Mouse (Mus musculus): ENCODE results near the gene Tesmin. TPM values are rescaled to one million over a fixed set of nuclear protein-coding genes. Genes with fewer than 3 reads are reported as not detected.

Gene Tesmin
- polyA plus RNA-seq, 1 experiment from 2014 or later = 0.17 TPM

DNA sequence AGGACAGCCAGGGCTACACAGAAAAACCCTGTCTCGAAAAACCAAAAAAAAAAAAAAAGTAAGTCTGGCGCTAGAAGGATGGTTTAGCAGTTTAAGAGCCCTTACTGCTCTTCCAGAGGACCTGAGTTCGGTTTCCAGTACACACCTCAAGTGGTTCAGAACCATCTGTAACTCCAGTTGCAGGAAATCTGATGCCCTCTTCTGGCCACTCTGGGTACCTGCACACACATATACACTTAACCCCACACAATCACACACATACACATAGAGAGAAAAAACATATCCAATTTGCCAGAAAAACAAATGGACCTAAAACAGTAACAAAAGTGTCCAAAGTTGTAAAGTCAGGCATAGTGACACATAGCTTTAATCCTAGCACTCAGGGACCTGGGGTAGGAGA lies 23.6 kb upstream of the Tesmin start:
- Histone ChIP-seq H3K27me3 (ENCODE audit: poor library complexity, severe bottlenecking) (no peaks in the 10 kb centered on the region), H3K4me3 (no peak overlapping the region), H3K9me3 (no peaks in the 10 kb centered on the region), H3K27ac (no peak overlapping the region), H3K36me3 (replicated peaks) (no peaks in the 10 kb centered on the region), H3K4me1 (no peaks in the 10 kb centered on the region)
- no peak for DNase-seq (ENCODE audit: extremely low spot score, low spot score)
- WGBS = 91% methylated on average over 3 of the region's 3 CpGs

DNA sequence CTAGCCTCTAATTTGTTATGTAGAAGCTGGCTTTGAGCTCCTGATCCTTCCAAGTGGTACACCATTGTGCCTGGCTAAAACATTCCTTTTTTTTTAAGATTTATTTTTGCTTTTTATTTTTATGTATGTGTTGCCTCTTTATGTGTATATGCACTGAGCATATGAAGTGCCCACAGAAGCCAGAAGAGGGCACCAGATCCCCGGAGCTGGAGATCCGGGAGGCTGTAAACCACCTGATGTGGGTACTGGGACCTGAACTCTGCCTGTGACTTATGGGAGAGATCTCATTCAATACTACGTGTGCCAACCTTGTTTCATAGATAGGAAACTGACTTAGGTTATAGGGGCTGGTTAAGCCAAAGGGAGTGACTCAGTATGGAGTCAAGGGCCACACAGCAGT lies 20.4 kb upstream of the Tesmin start:
- no peaks in the 10 kb centered on the region for H3K9me3 ChIP-seq
- no peak overlapping the region for H3K4me3 ChIP-seq
- H3K36me3 ChIP-seq (replicated peaks) = no peaks in the 10 kb centered on the region
- H3K27me3 ChIP-seq (ENCODE audit: poor library complexity, severe bottlenecking) = no peaks in the 10 kb centered on the region
- no peaks in the 10 kb centered on the region for H3K4me1 ChIP-seq
- 81% methylated on average over 3 of the region's 3 CpGs for WGBS
- no peak for DNase-seq (ENCODE audit: extremely low spot score, low spot score)
- H3K27ac ChIP-seq = no peak overlapping the region

DNA sequence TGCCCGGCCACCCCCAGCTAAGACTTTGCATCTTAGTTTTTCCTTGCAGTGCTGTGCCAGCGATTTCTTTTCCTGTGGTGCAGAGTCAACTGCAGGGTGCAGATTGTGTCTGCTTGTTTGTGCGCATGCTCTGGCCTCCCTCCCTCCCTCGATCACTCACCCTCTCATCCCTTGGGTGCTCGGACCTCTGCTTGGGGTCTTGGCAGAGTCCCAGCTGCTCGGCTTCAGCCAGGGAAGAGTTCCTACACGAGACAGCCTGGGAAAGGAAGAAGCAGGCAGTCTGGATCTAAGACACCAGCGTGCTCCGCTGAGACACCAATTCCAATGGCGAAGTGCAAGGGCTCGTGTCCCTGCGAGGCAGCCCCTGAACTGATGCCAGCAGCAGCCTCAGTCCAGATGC lies 15.3 kb upstream of the Tesmin start:
- no peak overlapping the region for H3K27ac ChIP-seq
- H3K36me3 ChIP-seq (replicated peaks) = no peaks in the 10 kb centered on the region
- no peaks in the 10 kb centered on the region for H3K4me1 ChIP-seq
- no peaks in the 10 kb centered on the region for H3K27me3 ChIP-seq (ENCODE audit: poor library complexity, severe bottlenecking)
- 78% methylated on average over 12 of the region's 12 CpGs for WGBS
- DNase-seq (ENCODE audit: extremely low spot score, low spot score) = no peak
- no peak overlapping the region for H3K4me3 ChIP-seq
- no peaks in the 10 kb centered on the region for H3K9me3 ChIP-seq

DNA sequence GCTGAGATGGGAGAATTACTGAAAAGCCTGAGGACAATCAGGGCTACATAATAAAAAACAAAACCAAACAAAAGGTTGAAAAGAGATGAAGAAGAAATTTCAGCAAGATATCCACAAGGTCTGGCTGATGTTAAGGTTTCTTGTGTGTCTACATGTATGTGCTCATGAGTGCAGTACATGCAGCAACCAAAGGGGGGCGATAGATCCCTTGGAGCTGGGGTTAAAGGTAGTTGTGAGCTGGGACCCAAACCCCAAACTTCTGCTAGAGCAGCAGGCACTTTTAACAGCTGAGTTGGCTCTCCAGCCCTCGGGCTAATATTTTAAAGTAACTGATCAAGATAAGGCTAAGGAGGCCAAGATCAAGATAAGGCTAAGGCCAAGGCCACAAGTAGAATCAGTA lies 14.6 kb upstream of the Tesmin start:
- Histone ChIP-seq H3K4me3 (no peak overlapping the region), H3K4me1 (no peaks in the 10 kb centered on the region), H3K9me3 (no peaks in the 10 kb centered on the region), H3K27ac (no peak overlapping the region), H3K36me3 (replicated peaks) (no peaks in the 10 kb centered on the region), H3K27me3 (ENCODE audit: poor library complexity, severe bottlenecking) (no peaks in the 10 kb centered on the region)
- 60% methylated on average over 2 of the region's 2 CpGs for WGBS
- DNase-seq (ENCODE audit: extremely low spot score, low spot score) = no peak

DNA sequence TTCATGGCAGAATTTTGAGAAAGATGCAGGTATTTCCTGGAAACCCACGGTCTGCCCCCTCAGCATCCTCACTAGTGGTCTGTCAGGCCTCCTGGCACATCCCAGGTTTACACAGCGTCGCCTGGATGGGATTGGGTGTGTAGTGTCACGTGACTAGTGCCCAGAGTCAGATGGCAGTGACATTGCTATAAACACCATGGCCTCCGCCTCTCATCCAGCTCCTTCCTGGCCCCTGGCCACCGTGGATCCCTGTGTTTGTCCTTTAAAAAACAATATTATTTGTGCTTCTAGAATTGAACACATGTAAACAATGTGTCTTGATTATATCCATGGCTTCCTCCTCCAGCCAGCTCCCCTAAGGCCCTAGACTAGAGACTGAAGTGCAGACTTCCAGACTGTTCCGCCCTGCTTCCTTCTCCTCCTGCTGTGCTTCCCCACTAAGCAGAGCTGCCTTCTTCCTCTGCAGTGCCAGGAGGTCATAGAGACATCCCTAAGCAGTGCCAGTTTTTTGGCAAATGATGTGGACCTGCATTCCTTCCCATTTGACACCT lies 12.6 kb upstream of the Tesmin start:
- Histone ChIP-seq H3K4me3 (no peak overlapping the region), H3K4me1 (no peaks in the 10 kb centered on the region), H3K9me3 (no peaks in the 10 kb centered on the region), H3K27me3 (ENCODE audit: poor library complexity, severe bottlenecking) (no peaks in the 10 kb centered on the region), H3K27ac (no peak overlapping the region), H3K36me3 (replicated peaks) (no peaks in the 10 kb centered on the region)
- WGBS = 69% methylated on average over 7 of the region's 7 CpGs
- no peak for DNase-seq (ENCODE audit: extremely low spot score, low spot score)

DNA sequence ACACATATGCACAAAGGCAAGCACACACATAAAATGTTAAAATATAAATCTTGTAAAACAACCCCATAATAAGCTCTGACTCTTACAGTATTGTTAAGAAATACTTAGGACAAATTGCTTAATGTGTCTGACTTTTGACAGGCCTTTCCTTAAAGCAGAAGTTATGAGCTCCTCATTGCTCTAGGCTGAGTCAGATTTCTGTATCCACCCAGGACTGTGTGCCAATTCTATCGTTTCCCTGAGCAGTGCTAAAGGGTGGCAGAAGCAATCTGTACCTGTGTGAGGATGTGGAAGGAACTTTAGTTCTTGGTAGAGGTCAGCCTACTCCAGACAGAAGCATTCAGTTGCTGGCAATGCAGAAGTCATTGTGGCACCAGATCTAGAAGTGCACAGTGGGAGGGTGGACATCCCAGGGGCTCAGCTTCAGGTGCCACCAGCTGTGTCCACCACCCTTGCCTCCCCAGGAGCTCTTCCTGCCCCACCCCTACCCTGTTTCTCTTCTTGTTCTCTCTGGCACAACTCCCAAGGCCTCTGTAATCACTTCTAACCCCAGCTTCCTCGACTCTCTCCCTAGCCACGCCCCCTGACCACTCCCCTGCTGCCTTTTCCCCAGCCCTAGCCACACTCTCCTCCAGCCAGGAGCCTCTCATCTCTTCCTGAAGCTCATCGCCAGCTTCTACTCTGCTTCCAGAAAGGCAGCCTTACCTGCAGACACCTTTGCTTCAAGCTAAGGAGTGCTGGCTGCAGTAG lies 11.5 kb upstream of the Tesmin start:
- Histone ChIP-seq H3K4me3 (no peak overlapping the region), H3K4me1 (no peaks in the 10 kb centered on the region), H3K27me3 (ENCODE audit: poor library complexity, severe bottlenecking) (no peaks in the 10 kb centered on the region), H3K36me3 (replicated peaks) (no peaks in the 10 kb centered on the region), H3K27ac (no peak overlapping the region), H3K9me3 (no peaks in the 10 kb centered on the region)
- WGBS = 33% methylated on average over 4 of the region's 4 CpGs
- DNase-seq (ENCODE audit: extremely low spot score, low spot score) = no peak

DNA sequence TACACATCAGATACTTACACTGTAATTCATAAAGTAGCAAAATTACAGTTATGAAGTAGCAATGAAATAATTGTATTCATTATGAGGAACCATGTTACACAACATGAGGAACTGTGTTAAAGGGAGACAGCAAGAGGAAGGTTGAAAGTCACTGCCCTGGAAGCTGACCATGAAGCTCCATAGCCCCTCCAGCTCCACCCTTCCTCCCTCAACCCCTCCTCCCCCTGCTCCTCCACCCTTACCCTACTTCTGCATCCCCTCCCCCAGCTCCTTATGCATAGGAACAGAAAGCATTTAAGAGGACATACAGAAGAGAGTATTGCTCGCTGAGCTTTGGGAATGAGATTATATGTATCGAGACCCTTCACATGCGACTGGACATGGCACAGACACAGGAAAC lies 10.0 kb upstream of the Tesmin start:
- Histone ChIP-seq H3K4me3 (no peak overlapping the region), H3K9me3 (no peaks in the 10 kb centered on the region), H3K36me3 (replicated peaks) (no peaks in the 10 kb centered on the region), H3K4me1 (no peaks in the 10 kb centered on the region), H3K27me3 (ENCODE audit: poor library complexity, severe bottlenecking) (no peaks in the 10 kb centered on the region), H3K27ac (no peak overlapping the region)
- WGBS = 97% methylated on average over 3 of the region's 3 CpGs
- no peak for DNase-seq (ENCODE audit: extremely low spot score, low spot score)

DNA sequence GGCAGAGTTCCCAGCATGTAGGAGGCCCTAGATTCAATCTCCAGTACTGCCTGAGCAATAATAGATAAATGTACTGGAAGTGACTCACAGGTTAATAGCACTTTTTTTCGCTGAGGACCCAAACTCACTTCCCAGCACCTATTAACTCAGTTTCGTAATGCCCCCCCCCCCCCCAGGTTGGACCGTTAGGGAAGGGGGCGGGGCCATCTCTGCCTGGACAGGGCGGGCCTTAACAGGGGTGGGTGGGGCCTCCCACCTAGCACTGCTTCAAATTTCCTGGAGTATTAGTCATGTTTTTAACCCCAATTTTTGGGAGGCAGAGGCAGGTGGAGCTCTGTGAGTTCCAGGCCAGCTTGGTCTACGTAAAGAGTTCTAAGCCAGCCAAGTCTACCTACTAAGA lies 596 bp upstream of the Tesmin start:
- WGBS = 75% methylated on average over 6 of the region's 6 CpGs

DNA sequence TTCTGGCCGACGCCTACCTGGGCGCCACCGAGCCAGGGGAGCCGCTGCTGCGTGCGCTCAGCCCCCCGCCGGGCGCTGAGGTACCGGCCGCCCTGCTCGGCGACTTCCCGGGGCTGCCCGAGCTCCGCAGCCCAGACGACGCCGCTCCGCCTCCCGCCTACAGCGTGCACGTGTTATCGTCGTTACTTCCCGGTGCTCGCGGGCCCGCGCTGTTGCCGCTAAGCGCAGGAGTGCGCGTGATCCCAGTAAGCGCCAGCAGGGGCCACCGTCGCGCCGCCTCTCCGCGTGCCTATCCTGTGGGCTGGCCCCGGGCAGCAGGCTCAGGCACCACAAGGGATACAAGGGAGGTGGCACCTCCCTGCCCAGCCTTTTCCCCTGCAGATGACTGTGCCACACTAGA lies 432 bp downstream of the Tesmin start:
- Histone ChIP-seq H3K36me3 (replicated peaks) (no peaks in the 10 kb centered on the region), H3K9me3 (peaks cover 6% of the 10 kb centered on the region), H3K27ac (peak overlapping the region; percentile 86), H3K27me3 (ENCODE audit: poor library complexity, severe bottlenecking) (peaks cover 13% of the 10 kb centered on the region), H3K4me1 (peaks cover 10% of the 10 kb centered on the region), H3K4me3 (peak overlapping the region; percentile 56)
- peak; percentile 77 for DNase-seq (ENCODE audit: extremely low spot score, low spot score)
- under 1% methylated on average over 43 of the region's 43 CpGs for WGBS

More for the DNA sequence above, 596 bp upstream of the Tesmin start:
- H3K9me3 ChIP-seq = peaks cover 6% of the 10 kb centered on the region
- no peaks in the 10 kb centered on the region for H3K36me3 ChIP-seq (replicated peaks)
- H3K27me3 ChIP-seq (ENCODE audit: poor library complexity, severe bottlenecking) = peaks cover 13% of the 10 kb centered on the region
- H3K4me1 ChIP-seq = peaks cover 10% of the 10 kb centered on the region
- H3K27ac ChIP-seq = no peak overlapping the region
- no peak overlapping the region for H3K4me3 ChIP-seq
- DNase-seq (ENCODE audit: extremely low spot score, low spot score) = no peak

DNA sequence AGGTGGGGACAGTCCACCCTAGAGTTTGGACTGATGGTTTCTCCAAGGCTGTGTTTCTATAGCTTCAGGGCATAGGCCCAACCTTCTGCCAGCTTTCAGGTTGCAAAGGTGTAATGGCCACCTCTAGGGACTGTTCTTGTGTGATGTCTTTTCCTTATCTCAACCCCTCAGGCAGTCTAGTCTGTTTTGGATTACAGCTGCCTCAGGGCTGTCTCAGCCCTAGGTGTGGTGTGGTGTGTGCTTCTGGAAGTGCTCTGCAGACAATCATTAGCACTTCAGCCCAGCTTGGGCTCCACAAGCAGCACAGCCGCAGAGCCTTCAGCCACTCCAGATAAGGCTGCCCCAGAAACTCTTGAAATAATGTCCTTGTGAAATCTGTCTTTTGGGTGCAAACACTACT lies 3.7 kb downstream of the Tesmin start:
- Histone ChIP-seq H3K36me3 (replicated peaks) (no peaks in the 10 kb centered on the region), H3K27ac (no peak overlapping the region), H3K27me3 (ENCODE audit: poor library complexity, severe bottlenecking) (peaks cover 13% of the 10 kb centered on the region), H3K4me3 (no peak overlapping the region), H3K9me3 (peaks cover 6% of the 10 kb centered on the region), H3K4me1 (peaks cover 10% of the 10 kb centered on the region)
- DNase-seq (ENCODE audit: extremely low spot score, low spot score) = no peak
- WGBS = 82% methylated on average over 1 of the region's 1 CpGs

DNA sequence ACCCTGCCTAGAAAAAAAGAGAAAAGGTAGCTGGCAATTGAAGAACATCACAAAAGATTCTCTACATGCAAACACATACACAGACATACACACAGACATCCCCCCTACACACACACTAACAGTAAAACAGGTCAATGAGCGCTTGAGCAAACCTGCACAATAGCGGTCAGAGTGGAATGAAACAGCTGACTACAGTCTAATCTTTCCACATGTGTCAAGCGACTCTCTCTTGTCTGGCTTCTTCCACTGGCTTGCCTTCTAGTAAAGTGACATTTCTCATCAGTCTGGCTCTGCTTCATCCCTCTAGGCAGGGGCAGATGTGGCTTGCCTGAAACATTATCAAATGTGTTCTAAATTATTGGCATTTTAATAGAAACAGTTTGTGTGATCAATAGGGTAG lies 5.6 kb downstream of the Tesmin start:
- Histone ChIP-seq H3K9me3 (peaks cover 6% of the 10 kb centered on the region), H3K4me3 (no peak overlapping the region), H3K27me3 (ENCODE audit: poor library complexity, severe bottlenecking) (peaks cover 12% of the 10 kb centered on the region), H3K27ac (no peak overlapping the region), H3K36me3 (replicated peaks) (no peaks in the 10 kb centered on the region), H3K4me1 (peaks cover 2% of the 10 kb centered on the region)
- 84% methylated on average over 3 of the region's 3 CpGs for WGBS
- no peak for DNase-seq (ENCODE audit: extremely low spot score, low spot score)

DNA sequence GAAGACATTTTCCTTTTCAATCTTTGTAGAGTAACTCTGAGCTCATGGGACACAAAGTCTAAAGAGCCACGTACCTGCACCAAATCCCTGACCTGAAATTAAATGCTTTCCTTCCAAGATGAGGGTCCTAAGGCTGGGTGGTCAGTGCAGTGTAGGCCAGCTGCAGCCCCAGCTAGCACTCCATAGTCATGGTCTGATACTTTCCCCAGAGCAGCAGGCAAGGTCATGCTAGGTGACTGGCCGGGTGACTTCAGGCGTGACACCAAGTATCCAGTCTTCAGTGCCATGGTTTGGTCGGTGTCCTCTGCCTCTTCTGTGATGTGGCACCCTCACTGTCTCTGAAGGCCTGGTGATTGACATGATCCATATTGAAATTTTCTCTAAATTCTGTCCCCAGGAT lies 11.4 kb downstream of the Tesmin start:
- WGBS = 87% methylated on average over 4 of the region's 4 CpGs
- Histone ChIP-seq H3K27ac (no peak overlapping the region), H3K4me3 (no peak overlapping the region), H3K27me3 (ENCODE audit: poor library complexity, severe bottlenecking) (no peaks in the 10 kb centered on the region), H3K9me3 (no peaks in the 10 kb centered on the region; the same call in 1 of the 2 replicates), H3K36me3 (replicated peaks) (no peaks in the 10 kb centered on the region), H3K4me1 (no peaks in the 10 kb centered on the region)
- no peak for DNase-seq (ENCODE audit: extremely low spot score, low spot score)

DNA sequence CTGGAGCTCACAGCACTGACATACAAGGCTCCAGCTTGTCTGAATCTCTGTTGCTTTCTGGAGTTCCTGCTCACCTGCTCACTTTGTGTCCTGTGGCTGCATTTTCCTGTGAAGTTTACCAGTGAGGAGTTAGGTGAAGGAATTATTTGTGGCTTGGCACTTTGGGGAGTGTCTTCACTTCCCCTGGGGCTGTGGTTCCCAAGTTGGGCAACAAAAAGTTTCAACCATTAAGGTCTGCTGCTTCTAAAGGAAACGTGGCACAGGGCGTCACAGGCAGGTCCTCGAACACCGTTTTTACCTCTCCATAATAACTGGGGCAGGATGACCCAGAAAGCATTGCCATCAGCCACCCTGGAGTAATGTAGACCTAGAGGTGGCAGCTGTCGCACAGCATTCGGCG lies 12.8 kb downstream of the Tesmin start:
- H3K27ac ChIP-seq = no peak overlapping the region
- DNase-seq (ENCODE audit: extremely low spot score, low spot score) = no peak
- H3K9me3 ChIP-seq = no peaks in the 10 kb centered on the region; the same call in 1 of the 2 replicates
- no peaks in the 10 kb centered on the region for H3K4me1 ChIP-seq
- H3K36me3 ChIP-seq (replicated peaks) = no peaks in the 10 kb centered on the region
- no peak overlapping the region for H3K4me3 ChIP-seq
- no peaks in the 10 kb centered on the region for H3K27me3 ChIP-seq (ENCODE audit: poor library complexity, severe bottlenecking)
- 89% methylated on average over 7 of the region's 7 CpGs for WGBS
